Mouse (Mus musculus): ENCODE measurements at regions not wholly inside any gene's neighbourhood (a gene's known extent, or its start where the extent isn't known, plus 50 kb on each side); places are given as distances from the start of the nearest gene placed in this dataset.
A peak's percentile ranks its signal among the peaks of the same experiment; 100 is the strongest.

- no peak overlapping the region for H3K4me3 ChIP-seq
These were observed 109.1 kb upstream of the Ptbp2 start for GRCm38 (mm10) chr3:119893165-119893910.

GRCm38 (mm10) chr3:119892533-119893164 lies 108.4 kb upstream of the Ptbp2 start:
- H3K4me2 ChIP-seq (ENCODE audit: low read depth), result no peak overlapping the region
- no peak overlapping the region for H3ac ChIP-seq (ENCODE audit: control insufficient read depth, insufficient read length)
- no peak overlapping the region for H3K4me3 ChIP-seq
- H3K79me2 ChIP-seq (ENCODE audit: control insufficient read depth, insufficient read depth), result no peaks in the 10 kb centered on the region
- TF ChIP-seq SRF (IDR thresholded peaks at IDR 0.05; ENCODE audit: control insufficient read depth, insufficient read length, low read depth), result no peak
- no peaks in the 10 kb centered on the region for H3K36me3 ChIP-seq (ENCODE audit: control insufficient read depth, insufficient read depth)
- no peaks in the 10 kb centered on the region for H3K27me3 ChIP-seq (ENCODE audit: control insufficient read depth, insufficient read depth, insufficient read length)

More at GRCm38 (mm10) chr3:119893165-119893910, 109.1 kb upstream of the Ptbp2 start:
- Histone ChIP-seq H3ac (ENCODE audit: control insufficient read depth, insufficient read length) (no peak overlapping the region), H3K4me2 (ENCODE audit: low read depth) (no peak overlapping the region), H3K36me3 (ENCODE audit: control insufficient read depth, insufficient read depth) (no peaks in the 10 kb centered on the region), H3K27me3 (ENCODE audit: control insufficient read depth, insufficient read depth, insufficient read length) (no peaks in the 10 kb centered on the region), H3K79me2 (ENCODE audit: control insufficient read depth, insufficient read depth) (no peaks in the 10 kb centered on the region)
- no peak for TF ChIP-seq POLR2A (IDR thresholded peaks at IDR 0.05; ENCODE audit: insufficient read length, low read depth)
- no peak for TF ChIP-seq TCF12 (IDR thresholded peaks at IDR 0.05; ENCODE audit: insufficient read depth, poor library complexity, severe bottlenecking)
- no peak for TF ChIP-seq E2F4 (IDR thresholded peaks at IDR 0.05; ENCODE audit: insufficient read depth)
- no peak for TF ChIP-seq CEBPB (IDR thresholded peaks at IDR 0.05; ENCODE audit: insufficient read depth, poor library complexity, severe bottlenecking)
- TF ChIP-seq MYOD1 (IDR thresholded peaks at IDR 0.05; ENCODE audit: control insufficient read depth in 1 of 3, insufficient read length in 2 of 3, low read depth in 2 of 3), result no peak
- TF ChIP-seq TCF3 (IDR thresholded peaks at IDR 0.05; ENCODE audit: insufficient read length, low read depth), result no peak
- no peak for TF ChIP-seq USF1 (IDR thresholded peaks at IDR 0.05; ENCODE audit: low read depth)
- no peak for TF ChIP-seq REST (IDR thresholded peaks at IDR 0.05; ENCODE audit: insufficient read depth, insufficient read length)
- TF ChIP-seq MYOG (IDR thresholded peaks at IDR 0.05; ENCODE audit: control insufficient read depth in 1 of 3, insufficient read depth in 1 of 3, insufficient read length in 2 of 3, low read depth in 2 of 3), result no peak
- no peak for TF ChIP-seq POLR2AphosphoS2 (IDR thresholded peaks at IDR 0.05; ENCODE audit: insufficient read length, low read depth)
- TF ChIP-seq SRF (IDR thresholded peaks at IDR 0.05; ENCODE audit: control insufficient read depth, insufficient read length, low read depth), result no peak

GRCm38 (mm10) chr3:119890911-119891310 lies 106.6 kb upstream of the Ptbp2 start:
- TF ChIP-seq REST (IDR thresholded peaks at IDR 0.05; ENCODE audit: insufficient read depth, insufficient read length) (no peak), TCF3 (IDR thresholded peaks at IDR 0.05; ENCODE audit: insufficient read length, low read depth) (no peak), SRF (IDR thresholded peaks at IDR 0.05; ENCODE audit: control insufficient read depth, insufficient read length, low read depth) (no peak), POLR2AphosphoS2 (IDR thresholded peaks at IDR 0.05; ENCODE audit: insufficient read length, low read depth) (no peak), MYOD1 (IDR thresholded peaks at IDR 0.05; ENCODE audit: control insufficient read depth in 1 of 3, insufficient read length in 2 of 3, low read depth in 2 of 3) (no peak), USF1 (IDR thresholded peaks at IDR 0.05; ENCODE audit: low read depth) (no peak), CEBPB (IDR thresholded peaks at IDR 0.05; ENCODE audit: insufficient read depth, poor library complexity, severe bottlenecking) (no peak), TCF12 (IDR thresholded peaks at IDR 0.05; ENCODE audit: insufficient read depth, poor library complexity, severe bottlenecking) (no peak), POLR2A (IDR thresholded peaks at IDR 0.05; ENCODE audit: insufficient read length, low read depth) (no peak), MAX (IDR thresholded peaks at IDR 0.05; ENCODE audit: low read depth) (no peak), E2F4 (IDR thresholded peaks at IDR 0.05; ENCODE audit: insufficient read depth) (no peak), MYOG (IDR thresholded peaks at IDR 0.05; ENCODE audit: control insufficient read depth in 1 of 3, insufficient read depth in 1 of 3, insufficient read length in 2 of 3, low read depth in 2 of 3) (no peak)

GRCm38 (mm10) chr3:119888487-119888886 lies 104.2 kb upstream of the Ptbp2 start:
- no peak overlapping the region for H3K4me2 ChIP-seq (ENCODE audit: low read depth)
- H3ac ChIP-seq (ENCODE audit: control insufficient read depth, insufficient read length), result no peak overlapping the region
- TF ChIP-seq USF1 (IDR thresholded peaks at IDR 0.05; ENCODE audit: low read depth) (no peak), POLR2AphosphoS2 (IDR thresholded peaks at IDR 0.05; ENCODE audit: insufficient read length, low read depth) (no peak), TCF3 (IDR thresholded peaks at IDR 0.05; ENCODE audit: insufficient read length, low read depth) (no peak), MYOG (IDR thresholded peaks at IDR 0.05; ENCODE audit: control insufficient read depth in 1 of 3, insufficient read depth in 1 of 3, insufficient read length in 2 of 3, low read depth in 2 of 3) (no peak), E2F4 (IDR thresholded peaks at IDR 0.05; ENCODE audit: insufficient read depth) (no peak), CEBPB (IDR thresholded peaks at IDR 0.05; ENCODE audit: insufficient read depth, poor library complexity, severe bottlenecking) (no peak), POLR2A (IDR thresholded peaks at IDR 0.05; ENCODE audit: insufficient read length, low read depth) (no peak), REST (IDR thresholded peaks at IDR 0.05; ENCODE audit: insufficient read depth, insufficient read length) (no peak), MAX (IDR thresholded peaks at IDR 0.05; ENCODE audit: low read depth) (no peak), TCF12 (IDR thresholded peaks at IDR 0.05; ENCODE audit: insufficient read depth, poor library complexity, severe bottlenecking) (no peak), MYOD1 (IDR thresholded peaks at IDR 0.05; ENCODE audit: control insufficient read depth in 1 of 3, insufficient read length in 2 of 3, low read depth in 2 of 3) (no peak), SRF (IDR thresholded peaks at IDR 0.05; ENCODE audit: control insufficient read depth, insufficient read length, low read depth) (no peak)
- no peaks in the 10 kb centered on the region for H3K36me3 ChIP-seq (ENCODE audit: control insufficient read depth, insufficient read depth)
- no peaks in the 10 kb centered on the region for H3K27me3 ChIP-seq (ENCODE audit: control insufficient read depth, insufficient read depth, insufficient read length)
- H3K79me2 ChIP-seq (ENCODE audit: control insufficient read depth, insufficient read depth), result no peaks in the 10 kb centered on the region
- no peak overlapping the region for H3K4me3 ChIP-seq

More at GRCm38 (mm10) chr3:119890911-119891310, 106.6 kb upstream of the Ptbp2 start:
- no peaks in the 10 kb centered on the region for H3K36me3 ChIP-seq (ENCODE audit: control insufficient read depth, insufficient read depth)
- H3K4me2 ChIP-seq (ENCODE audit: low read depth), result peak overlapping the region; percentile 49
- H3K4me3 ChIP-seq, result no peak overlapping the region
- no peaks in the 10 kb centered on the region for H3K79me2 ChIP-seq (ENCODE audit: control insufficient read depth, insufficient read depth)
- no peak overlapping the region for H3ac ChIP-seq (ENCODE audit: control insufficient read depth, insufficient read length)
- no peaks in the 10 kb centered on the region for H3K27me3 ChIP-seq (ENCODE audit: control insufficient read depth, insufficient read depth, insufficient read length)
